10 mouse cellular contexts compared by ENCODE assay signal in genomic region chr19:46533066-46533465, GRCm38 (mm10). TPM values are rescaled to one million over a fixed set of nuclear protein-coding genes. Genes with fewer than 3 reads are reported as not detected.
DNase-seq lines count a peak whose midpoint lies in the region; ATAC-seq and TF ChIP-seq lines count a peak whose summit lies in the region.
"Had no signal": no experiment of that assay in that cellular context is flagged by ENCODE, and none has a peak within 500 bp of the region (broad histone marks: within the 10 kb centered on the region; RNA-seq: fewer than 3 reads in every experiment).

No protein-coding gene starts in this region.

- peaks cover 71% of the 10 kb centered on the region for H3K4me1 ChIP-seq in kidney, embryonic 14.5 days (ENCODE audit: control insufficient read depth, insufficient read depth, low read length)
- H3K4me1 ChIP-seq in kidney, adult 2 months (ENCODE audit: control insufficient read depth, insufficient read depth, low read length): peaks cover 35% of the 10 kb centered on the region
- H3K4me1 ChIP-seq in embryonic facial prominence, embryonic 10.5 days: peaks cover 68% of the 10 kb centered on the region
- H3K4me1 ChIP-seq in hindbrain, embryonic 12.5 days: peaks cover 66% of the 10 kb centered on the region
- H3K4me1 ChIP-seq in midbrain, embryonic 16.5 days (ENCODE audit: control insufficient read depth, insufficient read depth, low read length): peaks cover 58% of the 10 kb centered on the region

- no peak for TF ChIP-seq POLR2A in kidney, adult 2 months (IDR thresholded peaks at IDR 0.05; ENCODE audit: low read depth, low read length)

- ATAC-seq in kidney, embryonic 14.5 days (ENCODE audit: low FRiP score, low TSS enrichment): peak; percentile 45
- no peak for ATAC-seq in hindbrain, embryonic 12.5 days (ENCODE audit: low FRiP score)
- ATAC-seq in midbrain, embryonic 16.5 days: no peak

- no peaks in the 10 kb centered on the region for H3K27me3 ChIP-seq in kidney, embryonic 14.5 days (ENCODE audit: control insufficient read depth, insufficient read depth, low read length)
- no peaks in the 10 kb centered on the region for H3K27me3 ChIP-seq in kidney, adult 2 months (replicated peaks; ENCODE audit: control insufficient read depth, insufficient read depth, low read length)
- no peaks in the 10 kb centered on the region for H3K27me3 ChIP-seq in embryonic facial prominence, embryonic 10.5 days (replicated peaks; ENCODE audit: low read depth, poor library complexity, severe bottlenecking)
- no peaks in the 10 kb centered on the region for H3K27me3 ChIP-seq in hindbrain, embryonic 12.5 days
- H3K27me3 ChIP-seq in midbrain, embryonic 16.5 days (ENCODE audit: control insufficient read depth, insufficient read depth, low read depth, low read length): no peaks in the 10 kb centered on the region

- intact Hi-C loops in left cerebral cortex, postnatal 14 days (cut with DNase I): no loop called here
- intact Hi-C loops in left cerebral cortex, postnatal 10 days (cut with DNase I): no loop called here

- H3K9me3 ChIP-seq in kidney, embryonic 14.5 days (ENCODE audit: control insufficient read depth, low read length): no peaks in the 10 kb centered on the region
- H3K9me3 ChIP-seq in embryonic facial prominence, embryonic 10.5 days: no peaks in the 10 kb centered on the region
- H3K9me3 ChIP-seq in hindbrain, embryonic 12.5 days (replicated peaks): no peaks in the 10 kb centered on the region
- no peaks in the 10 kb centered on the region for H3K9me3 ChIP-seq in midbrain, embryonic 16.5 days (replicated peaks; ENCODE audit: control insufficient read depth, low read length, poor library complexity, severe bottlenecking)
- H3K9me3 ChIP-seq: G1E had no signal

- no peak overlapping the region for H3K4me3 ChIP-seq in kidney, embryonic 14.5 days (ENCODE audit: low read length)
- no peak overlapping the region for H3K4me3 ChIP-seq in kidney, adult 2 months (ENCODE audit: insufficient read depth, low read depth, low read length)
- H3K4me3 ChIP-seq in embryonic facial prominence, embryonic 10.5 days: peak overlapping the region; percentile 2; the same call in 1 of the 2 replicates
- no peak overlapping the region for H3K4me3 ChIP-seq in hindbrain, embryonic 12.5 days
- H3K4me3 ChIP-seq in midbrain, embryonic 16.5 days (ENCODE audit: low read depth, low read length): no peak overlapping the region

- peak overlapping the region; percentile 91 for H3K27ac ChIP-seq in kidney, embryonic 14.5 days (ENCODE audit: low read depth, low read length)
- H3K27ac ChIP-seq in kidney, adult 2 months (ENCODE audit: insufficient read depth, low read depth, low read length): no peak overlapping the region
- H3K27ac ChIP-seq in embryonic facial prominence, embryonic 10.5 days (replicated peaks): peak overlapping the region; percentile 72
- H3K27ac ChIP-seq in hindbrain, embryonic 12.5 days: peak overlapping the region; percentile 66; the same call in 1 of the 2 replicates
- peak overlapping the region; percentile 68 for H3K27ac ChIP-seq in midbrain, embryonic 16.5 days (ENCODE audit: low read length)

- H3K9ac ChIP-seq in kidney, embryonic 14.5 days (ENCODE audit: low read depth, low read length): 0 out of 2 replicates have a peak overlapping the region, but pooled peaks have one; percentile 12
- H3K9ac ChIP-seq in hindbrain, embryonic 12.5 days: 0 out of 2 replicates have a peak overlapping the region, but pooled peaks have one; percentile 32
- 0 out of 2 replicates have a peak overlapping the region, but pooled peaks have one; percentile 17 for H3K9ac ChIP-seq in midbrain, embryonic 16.5 days (ENCODE audit: low read depth, low read length)

- peak overlapping the region; percentile 5; the same call in 1 of the 2 replicates for H3K4me2 ChIP-seq in kidney, embryonic 14.5 days (replicated peaks; ENCODE audit: low read depth, low read length)
- H3K4me2 ChIP-seq in hindbrain, embryonic 12.5 days (replicated peaks): no peak overlapping the region
- H3K4me2 ChIP-seq in midbrain, embryonic 16.5 days (ENCODE audit: low read length): no peak overlapping the region

- 13% methylated on average over 4 of the region's 4 CpGs for WGBS in kidney, embryonic 14.5 days
- WGBS in kidney, adult 2 months: 83% methylated on average over 4 of the region's 4 CpGs
- WGBS in embryonic facial prominence, embryonic 10.5 days: 42% methylated on average over 4 of the region's 4 CpGs
- 31% methylated on average over 4 of the region's 4 CpGs for WGBS in hindbrain, embryonic 12.5 days
- WGBS in midbrain, embryonic 16.5 days: 51% methylated on average over 4 of the region's 4 CpGs

- TF ChIP-seq CTCF in kidney, adult 2 months (conservative IDR thresholded peaks at IDR 0.05; ENCODE audit: insufficient read depth, insufficient read length, low read depth, low read length): no peak

- no peak for DNase-seq in kidney, adult 2 months
- DNase-seq in embryonic facial prominence, embryonic 10.5 days (ENCODE audit: low spot score): peak; percentile 42
- DNase-seq in left cerebral cortex, postnatal 14 days (ENCODE audit: low spot score in 2 of 2): no peak
- DNase-seq in left cerebral cortex, postnatal 10 days (ENCODE audit: extremely low spot score in 1 of 2, low spot score in 2 of 2): no peak
- DNase-seq in ovary, postnatal 36 days (ENCODE audit: low spot score): no peak
- DNase-seq: lung, postnatal 36 days had no signal

- H3K36me3 ChIP-seq in kidney, embryonic 14.5 days (ENCODE audit: control insufficient read depth, insufficient read depth, low read length): peaks cover 3% of the 10 kb centered on the region; the same call in 1 of the 2 replicates
- H3K36me3 ChIP-seq in kidney, adult 2 months (ENCODE audit: control insufficient read depth, insufficient read depth, low read length): no peaks in the 10 kb centered on the region
- H3K36me3 ChIP-seq in embryonic facial prominence, embryonic 10.5 days (replicated peaks): peaks cover 21% of the 10 kb centered on the region
- no peaks in the 10 kb centered on the region for H3K36me3 ChIP-seq in hindbrain, embryonic 12.5 days
- no peaks in the 10 kb centered on the region for H3K36me3 ChIP-seq in midbrain, embryonic 16.5 days (ENCODE audit: control insufficient read depth, insufficient read depth, low read length)
- H3K36me3 ChIP-seq: G1E had no signal

RNA-seq across cellular contexts. Expression of gene Trim8, which starts 31.6 kb away (rescaled TPM):
- 28.3 and 35.6 TPM in 2 replicates for polyA plus RNA-seq in kidney, embryonic 14.5 days (2014; fragmentation: Nextera tagmentation; extraction: Ambion mirVana)
- polyA plus RNA-seq in kidney, adult 2 months (2012; rRNA removed): 41.3 and 43.6 TPM in 2 replicates
- polyA plus RNA-seq in embryonic facial prominence, embryonic 10.5 days (2016; fragmentation: Nextera tagmentation; extraction: Ambion mirVana): 19.5 and 20.9 TPM in 2 replicates
- polyA plus RNA-seq in hindbrain, embryonic 12.5 days (2016; fragmentation: Nextera tagmentation; extraction: Ambion mirVana): 41.8 and 44.7 TPM in 2 replicates
- 25.9 and 26.8 TPM in 2 replicates for polyA plus RNA-seq in midbrain, embryonic 16.5 days (2015; fragmentation: Nextera tagmentation; extraction: Ambion mirVana)
- 100 to 1,000 TPM; 103 to 110 TPM for total RNA-seq in left cerebral cortex, postnatal 14 days (2021)
- 100 to 1,000 TPM; 101 to 108 TPM for total RNA-seq in left cerebral cortex, postnatal 10 days (2021)

RNA-seq across cellular contexts. Expression of gene Arl3, which starts 39.9 kb away (rescaled TPM):
- polyA plus RNA-seq in kidney, embryonic 14.5 days (2014; fragmentation: Nextera tagmentation; extraction: Ambion mirVana): 98.3 and 182 TPM in 2 replicates
- polyA plus RNA-seq in kidney, adult 2 months (2012; rRNA removed): 52.5 and 62.8 TPM in 2 replicates
- polyA plus RNA-seq in embryonic facial prominence, embryonic 10.5 days (2016; fragmentation: Nextera tagmentation; extraction: Ambion mirVana): 196 and 200 TPM in 2 replicates
- 190 and 196 TPM in 2 replicates for polyA plus RNA-seq in hindbrain, embryonic 12.5 days (2016; fragmentation: Nextera tagmentation; extraction: Ambion mirVana)
- 213 and 226 TPM in 2 replicates for polyA plus RNA-seq in midbrain, embryonic 16.5 days (2015; fragmentation: Nextera tagmentation; extraction: Ambion mirVana)
- 100 to 1,000 TPM; 103 to 116 TPM for total RNA-seq in left cerebral cortex, postnatal 14 days (2021)
- total RNA-seq in left cerebral cortex, postnatal 10 days (2021): 100 to 1,000 TPM; 103 to 104 TPM

RNA-seq across cellular contexts. Expression of gene Sfxn2, which starts 40.1 kb away (rescaled TPM):
- 18.1 and 25.1 TPM in 2 replicates for polyA plus RNA-seq in kidney, embryonic 14.5 days (2014; fragmentation: Nextera tagmentation; extraction: Ambion mirVana)
- polyA plus RNA-seq in kidney, adult 2 months (2012; rRNA removed): 18.9 and 23.0 TPM in 2 replicates
- polyA plus RNA-seq in embryonic facial prominence, embryonic 10.5 days (2016; fragmentation: Nextera tagmentation; extraction: Ambion mirVana): 21.0 and 22.6 TPM in 2 replicates
- 14.6 and 15.0 TPM in 2 replicates for polyA plus RNA-seq in hindbrain, embryonic 12.5 days (2016; fragmentation: Nextera tagmentation; extraction: Ambion mirVana)
- polyA plus RNA-seq in midbrain, embryonic 16.5 days (2015; fragmentation: Nextera tagmentation; extraction: Ambion mirVana): 9.7 and 12.8 TPM in 2 replicates
- 1 to 10 TPM; 4.1 to 6.0 TPM for total RNA-seq in left cerebral cortex, postnatal 14 days (2021)
- total RNA-seq in left cerebral cortex, postnatal 10 days (2021): 1 to 10 TPM; 7.8 to 8.1 TPM
